Mouse (Mus musculus) cortical plate, adult 2 months (tissue): Measurements from ENCODE around the gene 1700001L19Rik.

Experiments used
- CTCF ChIP-seq: fragments of 200-500 bp; IDR thresholded peaks from 2 replicates; pipeline ENCODE4 v1.5.1; 2011; ENCODE audit warnings: mild to moderate bottlenecking, control low read depth, low read length; ENCODE audit not compliant: insufficient read depth; ENCODE audit errors: extremely low read depth
- POLR2A ChIP-seq: fragments of 200-500 bp; IDR thresholded peaks from 2 replicates; pipeline ENCODE4 v1.6.1; 2011; ENCODE audit warnings: mild to moderate bottlenecking, low read length, control low read depth; ENCODE audit not compliant: insufficient read depth; ENCODE audit errors: extremely low read depth

DNA sequence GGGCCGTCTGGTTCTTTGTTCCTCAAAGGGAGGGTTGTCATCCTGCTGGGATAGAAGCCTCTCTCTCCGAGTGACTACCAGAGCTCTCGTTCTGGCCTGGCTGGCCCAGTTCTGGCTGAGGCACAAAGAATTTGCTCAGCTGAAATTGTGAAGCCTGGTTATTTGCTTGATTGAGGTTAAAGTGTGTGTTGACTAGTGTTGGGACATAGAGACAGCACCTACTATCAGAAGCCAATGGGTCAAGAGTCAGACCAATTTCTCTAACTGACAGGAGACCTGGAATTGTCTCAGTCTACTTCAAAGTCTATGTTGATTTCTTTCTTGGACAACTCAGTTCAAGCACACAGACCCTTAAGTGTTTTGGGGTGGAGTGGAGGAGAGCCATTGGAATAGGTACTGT, 29.8 kb downstream of the 1700001L19Rik start:
- no peak for TF ChIP-seq CTCF
- TF ChIP-seq POLR2A: no peak
